Mouse (Mus musculus): ENCODE results near the gene Wnt5b. TPM values are rescaled to one million over a fixed set of nuclear protein-coding genes. Genes with fewer than 3 reads are reported as not detected.
A peak's percentile ranks its signal among the peaks of the same experiment; 100 is the strongest.

The Wnt5b gene
- total RNA-seq, 2 experiments from 2014 or later = 2.0 TPM

GRCm38 (mm10) chr6:119390728-119391127, 153.4 kb downstream of the Wnt5b start:
- Histone ChIP-seq H3K4me3 (no peak overlapping the region), H3K27ac (no peak overlapping the region)
- no peak for TF ChIP-seq CTCF (conservative IDR thresholded peaks at IDR 0.05)
- DNase-seq (ENCODE audit: low spot score in 2 of 2) = no peak

GRCm38 (mm10) chr6:119389089-119389488, 155.1 kb downstream of the Wnt5b start:
- no peak for TF ChIP-seq CTCF (conservative IDR thresholded peaks at IDR 0.05)
- H3K4me3 ChIP-seq = peak overlapping the region; percentile 95
- no peak for DNase-seq (ENCODE audit: low spot score in 2 of 2)
- H3K27ac ChIP-seq = peak overlapping the region; percentile 87

GRCm38 (mm10) chr6:119388650-119389012, 155.5 kb downstream of the Wnt5b start:
- Histone ChIP-seq H3K4me3 (peak overlapping the region; percentile 95), H3K27ac (peak overlapping the region; percentile 95)
- DNase-seq (ENCODE audit: low spot score in 2 of 2) = peak; percentile 94 to 96
- TF ChIP-seq CTCF (conservative IDR thresholded peaks at IDR 0.05) = no peak

- peak in 1 of 2 experiments; percentile 11 for DNase-seq (ENCODE audit: low spot score in 2 of 2)
- peak overlapping the region; percentile 95 for H3K27ac ChIP-seq
- TF ChIP-seq CTCF (conservative IDR thresholded peaks at IDR 0.05) = no peak; the same call in 1 of the 2 replicates
- peak overlapping the region; percentile 76 for H3K4me3 ChIP-seq
These were observed 156.1 kb downstream of the Wnt5b start for GRCm38 (mm10) chr6:119387801-119388649.

GRCm38 (mm10) chr6:119386821-119387220, 157.3 kb downstream of the Wnt5b start:
- TF ChIP-seq CTCF (conservative IDR thresholded peaks at IDR 0.05) = no peak
- no peak overlapping the region for H3K27ac ChIP-seq
- no peak for DNase-seq (ENCODE audit: low spot score in 2 of 2)
- H3K4me3 ChIP-seq = no peak overlapping the region; the same call in 1 of the 2 replicates

GRCm38 (mm10) chr6:119386421-119386820, 157.7 kb downstream of the Wnt5b start:
- TF ChIP-seq CTCF (conservative IDR thresholded peaks at IDR 0.05) = no peak
- DNase-seq (ENCODE audit: low spot score in 2 of 2) = no peak
- Histone ChIP-seq H3K27ac (no peak overlapping the region), H3K4me3 (no peak overlapping the region)

- peak; percentile 29; the same call in 1 of the 2 replicates for TF ChIP-seq CTCF (conservative IDR thresholded peaks at IDR 0.05)
- no peak overlapping the region for H3K27ac ChIP-seq
- H3K4me3 ChIP-seq = no peak overlapping the region
- DNase-seq (ENCODE audit: low spot score in 2 of 2) = no peak
These were observed 158.5 kb downstream of the Wnt5b start for GRCm38 (mm10) chr6:119385668-119386067.

Other genes with a start within 250 kb of the Wnt5b start
- 10 to 100 TPM; 43.3 to 44.6 TPM for gene Lrtm2, start 213.6 kb downstream of the Wnt5b start, total RNA-seq (2021)
- 10 to 100 TPM; 37.1 to 40.5 TPM for gene Adipor2, start 126.6 kb downstream of the Wnt5b start, total RNA-seq (2021)
- gene Fbxl14, start 64.7 kb downstream of the Wnt5b start, total RNA-seq (2021) = 10 to 100 TPM; 32.3 to 34.3 TPM